ENCODE assay signal across 8 mouse cellular contexts in the genomic region with DNA sequence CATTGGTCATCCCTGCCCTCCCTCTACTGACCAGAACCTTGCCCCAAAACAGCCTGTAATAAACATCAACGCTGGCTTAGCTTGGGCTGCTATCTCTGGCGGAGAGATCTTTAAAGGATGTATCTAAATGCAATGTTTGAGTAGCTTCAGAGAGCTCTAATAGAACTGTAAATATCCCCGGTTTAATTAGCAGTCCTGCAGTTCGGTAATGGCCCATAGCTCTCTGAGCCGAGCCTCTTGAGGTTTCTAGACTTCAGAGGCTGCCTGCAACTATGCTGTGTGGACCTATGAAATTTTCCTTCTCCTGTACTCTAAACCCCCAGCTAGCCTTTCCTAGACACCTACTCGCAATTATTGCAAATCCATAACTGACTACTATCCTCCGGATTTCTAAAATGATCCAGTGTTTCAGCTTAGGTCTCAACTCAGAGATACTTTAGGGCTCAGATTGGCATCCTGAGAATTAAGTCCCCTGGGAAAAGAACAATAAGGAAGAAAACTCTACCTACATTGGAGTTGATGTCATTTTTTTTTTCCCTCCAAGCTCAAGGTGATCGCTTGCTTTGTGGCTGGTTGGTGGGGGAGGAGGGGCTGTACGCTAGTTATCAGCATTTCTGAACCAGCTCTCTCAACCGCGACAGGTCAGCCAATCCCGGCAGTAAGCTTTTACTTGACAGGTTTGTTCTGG. TPM values are rescaled to one million over a fixed set of nuclear protein-coding genes. Genes with fewer than 3 reads are reported as not detected.
A peak's percentile ranks its signal among the peaks of the same experiment; 100 is the strongest.
DNase-seq lines count a peak whose midpoint lies in the region; ATAC-seq lines count a peak whose summit lies in the region.

No protein-coding gene starts in this region.

- peaks cover 26% of the 10 kb centered on the region for H3K4me1 ChIP-seq in forebrain, embryonic 15.5 days
- peaks cover 31% of the 10 kb centered on the region for H3K4me1 ChIP-seq in liver, embryonic 13.5 days (replicated peaks)

- no peaks in the 10 kb centered on the region for H3K9me3 ChIP-seq in forebrain, embryonic 15.5 days
- no peaks in the 10 kb centered on the region for H3K9me3 ChIP-seq in liver, embryonic 13.5 days (replicated peaks)

- DNase-seq in kidney, adult 18-20 months, result peak; percentile 13
- DNase-seq in kidney, postnatal 36 days, result no peak
- DNase-seq in Muller cell, postnatal 12 days (ENCODE audit: inconsistent ontology term), result peak; percentile 39
- no peak for DNase-seq in liver, embryonic 13.5 days
- DNase-seq in urinary bladder, postnatal 14 days (ENCODE audit: low spot score), result no peak
- no peak for DNase-seq in urinary bladder, adult 2 months (ENCODE audit: low spot score)
- no peak for DNase-seq in thymus, postnatal 10 days (ENCODE audit: low spot score in 2 of 2)

- 0 out of 2 replicates have a peak, but pooled peaks cover 3% of the 10 kb centered on the region for H3K27me3 ChIP-seq in forebrain, embryonic 15.5 days
- 0 out of 2 replicates have a peak, but pooled peaks cover 10% of the 10 kb centered on the region for H3K27me3 ChIP-seq in liver, embryonic 13.5 days

- H3K4me3 ChIP-seq in forebrain, embryonic 15.5 days, result peak overlapping the region; percentile 92
- peak overlapping the region; percentile 95 for H3K4me3 ChIP-seq in liver, embryonic 13.5 days (replicated peaks)

- ATAC-seq in forebrain, embryonic 15.5 days (replicated peaks), result no peak
- no peak for ATAC-seq in liver, embryonic 13.5 days (ENCODE audit: low read depth)

- no peaks in the 10 kb centered on the region for H3K36me3 ChIP-seq in forebrain, embryonic 15.5 days
- no peaks in the 10 kb centered on the region for H3K36me3 ChIP-seq in liver, embryonic 13.5 days

- H3K27ac ChIP-seq in forebrain, embryonic 15.5 days (replicated peaks), result peak overlapping the region; percentile 99; the same call in 1 of the 2 replicates
- H3K27ac ChIP-seq in liver, embryonic 13.5 days, result peak overlapping the region; percentile 87; the same call in 1 of the 2 replicates

- 3% methylated on average over 12 of the region's 12 CpGs for WGBS in forebrain, embryonic 15.5 days
- WGBS in liver, embryonic 13.5 days (ENCODE audit: insufficient replicate concordance), result 12% methylated on average over 12 of the region's 12 CpGs

- peak overlapping the region; percentile 72 for H3K4me2 ChIP-seq in forebrain, embryonic 15.5 days (replicated peaks)
- H3K4me2 ChIP-seq in liver, embryonic 13.5 days, result peak overlapping the region; percentile 100

- H3K9ac ChIP-seq in forebrain, embryonic 15.5 days (replicated peaks), result peak overlapping the region; percentile 74
- H3K9ac ChIP-seq in liver, embryonic 13.5 days, result peak overlapping the region; percentile 80

RNA-seq across cellular contexts. Expression of gene Pten, which starts 2.0 kb away (rescaled TPM):
- 12.2 TPM in 2 replicates for polyA plus RNA-seq in forebrain, embryonic 15.5 days (2015; fragmentation: Nextera tagmentation; extraction: Ambion mirVana)
- polyA plus RNA-seq in liver, embryonic 13.5 days (2015; fragmentation: Nextera tagmentation; extraction: Ambion mirVana), result 2.8 and 3.2 TPM in 2 replicates
- 22.0 and 32.3 TPM in 2 replicates for polyA plus RNA-seq in urinary bladder, adult 2 months (2012; rRNA removed)

RNA-seq across cellular contexts. Expression of gene Atad1, which starts 15.7 kb away (rescaled TPM):
- polyA plus RNA-seq in forebrain, embryonic 15.5 days (2015; fragmentation: Nextera tagmentation; extraction: Ambion mirVana), result 113 and 120 TPM in 2 replicates
- polyA plus RNA-seq in liver, embryonic 13.5 days (2015; fragmentation: Nextera tagmentation; extraction: Ambion mirVana), result 25.3 and 32.4 TPM in 2 replicates
- polyA plus RNA-seq in urinary bladder, adult 2 months (2012; rRNA removed), result 39.9 and 43.1 TPM in 2 replicates

Comparison
In these comparisons a context has a peak if more than half of its experiments do, and no peak if none do; other contexts are left out.
1. DNase-seq: peak in kidney, adult 18-20 months (single experiment) and Muller cell, postnatal 12 days (single experiment); none in kidney, postnatal 36 days (0 of 2), liver, embryonic 13.5 days (single experiment), urinary bladder, postnatal 14 days (single experiment), urinary bladder, adult 2 months (single experiment) and thymus, postnatal 10 days (0 of 2).